Mouse (Mus musculus): ENCODE measurements at regions not wholly inside any gene's neighbourhood (a gene's known extent, or its start where the extent isn't known, plus 50 kb on each side); places are given as distances from the start of the nearest gene placed in this dataset.

- no peak overlapping the region for H3K4me2 ChIP-seq (ENCODE audit: low read depth, low read length)
- H3K9me3 ChIP-seq (ENCODE audit: control insufficient read depth, low read length) = no peaks in the 10 kb centered on the region
- no peak overlapping the region for H3K27ac ChIP-seq (ENCODE audit: low read length)
- H3K36me3 ChIP-seq (ENCODE audit: control insufficient read depth, insufficient read depth, low read length) = no peaks in the 10 kb centered on the region
- H3K27me3 ChIP-seq (replicated peaks; ENCODE audit: control insufficient read depth, insufficient read depth, low read length) = no peaks in the 10 kb centered on the region
- 80% methylated on average over 6 of the region's 6 CpGs for WGBS
- no peaks in the 10 kb centered on the region for H3K4me1 ChIP-seq (ENCODE audit: control insufficient read depth, insufficient read depth, low read length)
- H3K4me3 ChIP-seq (ENCODE audit: low read length) = no peak overlapping the region
- no peak for ATAC-seq
- no peak overlapping the region for H3K9ac ChIP-seq (ENCODE audit: low read depth, low read length)
These were observed 1382.9 kb upstream of the Tenm2 start for GRCm38 (mm10) chr11:38618707-38619106.

DNA sequence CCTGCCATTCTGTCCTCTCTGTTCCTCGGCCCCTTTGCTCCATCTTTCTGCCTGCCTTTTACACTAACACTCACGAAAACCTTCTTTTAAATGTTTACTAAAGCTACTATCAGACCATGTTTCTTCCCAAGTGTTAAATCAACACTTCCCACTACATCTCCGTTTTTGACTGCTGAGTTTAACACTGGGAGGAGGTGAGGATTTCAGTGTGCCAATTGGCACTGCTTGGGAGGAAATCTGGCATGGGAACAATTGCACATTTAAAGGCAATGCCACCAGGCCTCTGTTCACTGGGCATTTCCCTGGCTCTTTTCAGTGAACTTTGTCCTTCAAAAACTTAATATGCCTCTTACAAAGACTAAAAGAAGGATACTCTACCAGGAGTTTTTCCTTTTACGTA lies 1365.2 kb upstream of the Tenm2 start:
- no peak for ATAC-seq
- H3K4me3 ChIP-seq (ENCODE audit: low read length) = no peak overlapping the region
- H3K27me3 ChIP-seq (replicated peaks; ENCODE audit: control insufficient read depth, insufficient read depth, low read length) = no peaks in the 10 kb centered on the region
- H3K4me2 ChIP-seq (ENCODE audit: low read depth, low read length) = no peak overlapping the region
- WGBS = 44% methylated on average over 4 of the region's 4 CpGs
- H3K4me1 ChIP-seq (ENCODE audit: control insufficient read depth, insufficient read depth, low read length) = no peaks in the 10 kb centered on the region
- H3K9ac ChIP-seq (ENCODE audit: low read depth, low read length) = no peak overlapping the region
- H3K36me3 ChIP-seq (ENCODE audit: control insufficient read depth, insufficient read depth, low read length) = no peaks in the 10 kb centered on the region
- H3K9me3 ChIP-seq (ENCODE audit: control insufficient read depth, low read length) = no peaks in the 10 kb centered on the region
- H3K27ac ChIP-seq (ENCODE audit: low read length) = no peak overlapping the region

- Histone ChIP-seq H3K27ac (ENCODE audit: low read length) (no peak overlapping the region), H3K4me1 (ENCODE audit: control insufficient read depth, insufficient read depth, low read length) (no peaks in the 10 kb centered on the region), H3K4me2 (ENCODE audit: low read depth, low read length) (no peak overlapping the region), H3K4me3 (ENCODE audit: low read length) (no peak overlapping the region), H3K9ac (ENCODE audit: low read depth, low read length) (no peak overlapping the region), H3K27me3 (replicated peaks; ENCODE audit: control insufficient read depth, insufficient read depth, low read length) (no peaks in the 10 kb centered on the region), H3K9me3 (ENCODE audit: control insufficient read depth, low read length) (no peaks in the 10 kb centered on the region), H3K36me3 (ENCODE audit: control insufficient read depth, insufficient read depth, low read length) (no peaks in the 10 kb centered on the region)
- no peak for ATAC-seq
- WGBS = 79% methylated on average over 1 of the region's 1 CpGs
These were observed 1332.8 kb upstream of the Tenm2 start for GRCm38 (mm10) chr11:38568515-38568914.

DNA sequence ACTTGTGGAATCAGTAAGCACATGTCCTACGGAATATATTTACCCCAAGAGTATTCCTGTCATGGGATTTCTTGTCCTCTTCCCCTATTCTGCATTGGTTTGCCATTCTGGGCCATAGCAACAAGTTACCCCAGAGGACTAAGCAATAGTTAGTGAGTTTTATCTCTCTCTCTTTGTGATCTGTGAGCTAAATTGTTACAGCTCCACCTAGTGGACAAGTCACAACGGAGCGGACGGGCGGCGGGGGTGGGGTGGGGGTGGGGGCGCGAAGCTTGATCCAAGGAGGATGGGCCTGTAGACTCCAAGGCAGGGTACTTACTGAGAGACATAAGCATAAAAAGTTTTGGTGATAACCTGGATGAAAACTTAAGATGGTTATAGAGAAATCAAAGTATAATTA lies 1308.1 kb upstream of the Tenm2 start:
- H3K36me3 ChIP-seq (ENCODE audit: control insufficient read depth, insufficient read depth, low read length) = no peaks in the 10 kb centered on the region
- no peaks in the 10 kb centered on the region for H3K9me3 ChIP-seq (ENCODE audit: control insufficient read depth, low read length)
- no peak overlapping the region for H3K4me2 ChIP-seq (ENCODE audit: low read depth, low read length)
- no peaks in the 10 kb centered on the region for H3K27me3 ChIP-seq (replicated peaks; ENCODE audit: control insufficient read depth, insufficient read depth, low read length)
- WGBS = 8% methylated on average over 8 of the region's 8 CpGs
- ATAC-seq = 0 out of 2 replicates have a peak, but pooled peaks have one; percentile 38
- no peak overlapping the region for H3K27ac ChIP-seq (ENCODE audit: low read length)
- H3K4me1 ChIP-seq (ENCODE audit: control insufficient read depth, insufficient read depth, low read length) = no peaks in the 10 kb centered on the region
- no peak overlapping the region for H3K4me3 ChIP-seq (ENCODE audit: low read length)
- H3K9ac ChIP-seq (ENCODE audit: low read depth, low read length) = no peak overlapping the region

- no peak overlapping the region for H3K4me2 ChIP-seq (ENCODE audit: low read depth, low read length)
- 67% methylated on average over 2 of the region's 2 CpGs for WGBS
- H3K36me3 ChIP-seq (ENCODE audit: control insufficient read depth, insufficient read depth, low read length) = no peaks in the 10 kb centered on the region
- no peaks in the 10 kb centered on the region for H3K9me3 ChIP-seq (ENCODE audit: control insufficient read depth, low read length)
- H3K27me3 ChIP-seq (replicated peaks; ENCODE audit: control insufficient read depth, insufficient read depth, low read length) = no peaks in the 10 kb centered on the region
- no peak overlapping the region for H3K4me3 ChIP-seq (ENCODE audit: low read length)
- no peak for ATAC-seq
- no peaks in the 10 kb centered on the region for H3K4me1 ChIP-seq (ENCODE audit: control insufficient read depth, insufficient read depth, low read length)
- H3K9ac ChIP-seq (ENCODE audit: low read depth, low read length) = no peak overlapping the region
- H3K27ac ChIP-seq (ENCODE audit: low read length) = no peak overlapping the region
These were observed 1304.3 kb upstream of the Tenm2 start for GRCm38 (mm10) chr11:38540097-38540496.

- H3K4me2 ChIP-seq (ENCODE audit: low read depth, low read length) = no peak overlapping the region
These were observed 1296.5 kb upstream of the Tenm2 start for GRCm38 (mm10) chr11:38532282-38532681.

DNA sequence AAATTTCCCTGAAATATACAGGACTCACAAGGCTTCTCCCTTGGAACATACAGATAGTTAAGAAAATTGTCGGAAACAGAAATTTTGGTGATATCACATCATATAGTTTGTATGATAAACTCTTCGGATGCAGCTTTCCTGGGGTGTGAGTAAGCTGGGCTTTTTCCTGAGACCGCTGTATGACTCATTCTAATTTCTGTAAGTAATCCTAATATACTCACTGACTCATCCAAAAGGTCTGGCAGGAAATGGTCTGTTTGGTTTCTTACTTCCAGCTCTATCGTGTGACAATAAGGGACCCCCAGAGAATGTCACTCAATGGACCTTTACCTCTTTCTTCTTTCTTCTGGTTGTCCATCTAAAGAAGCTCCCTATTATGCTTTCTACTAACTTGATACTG lies 1273.9 kb upstream of the Tenm2 start:
- no peaks in the 10 kb centered on the region for H3K36me3 ChIP-seq (ENCODE audit: control insufficient read depth, insufficient read depth, low read length)
- ATAC-seq = no peak
- H3K27ac ChIP-seq (ENCODE audit: low read length) = no peak overlapping the region
- no peak overlapping the region for H3K4me2 ChIP-seq (ENCODE audit: low read depth, low read length)
- H3K9ac ChIP-seq (ENCODE audit: low read depth, low read length) = no peak overlapping the region
- H3K4me3 ChIP-seq (ENCODE audit: low read length) = no peak overlapping the region
- H3K9me3 ChIP-seq (ENCODE audit: control insufficient read depth, low read length) = no peaks in the 10 kb centered on the region
- H3K4me1 ChIP-seq (ENCODE audit: control insufficient read depth, insufficient read depth, low read length) = no peaks in the 10 kb centered on the region
- no peaks in the 10 kb centered on the region for H3K27me3 ChIP-seq (replicated peaks; ENCODE audit: control insufficient read depth, insufficient read depth, low read length)
- WGBS = 79% methylated on average over 4 of the region's 4 CpGs

More at GRCm38 (mm10) chr11:38532282-38532681, 1296.5 kb upstream of the Tenm2 start:
- 90% methylated on average over 2 of the region's 2 CpGs for whole genome bisulfite sequencing
- Histone ChIP-seq H3K36me3 (ENCODE audit: control insufficient read depth, insufficient read depth, low read length) (no peaks in the 10 kb centered on the region), H3K27me3 (replicated peaks; ENCODE audit: control insufficient read depth, insufficient read depth, low read length) (no peaks in the 10 kb centered on the region), H3K4me3 (ENCODE audit: low read length) (no peak overlapping the region), H3K4me1 (ENCODE audit: control insufficient read depth, insufficient read depth, low read length) (no peaks in the 10 kb centered on the region), H3K9ac (ENCODE audit: low read depth, low read length) (no peak overlapping the region), H3K9me3 (ENCODE audit: control insufficient read depth, low read length) (no peaks in the 10 kb centered on the region), H3K27ac (ENCODE audit: low read length) (no peak overlapping the region)
- ATAC-seq = no peak

DNA sequence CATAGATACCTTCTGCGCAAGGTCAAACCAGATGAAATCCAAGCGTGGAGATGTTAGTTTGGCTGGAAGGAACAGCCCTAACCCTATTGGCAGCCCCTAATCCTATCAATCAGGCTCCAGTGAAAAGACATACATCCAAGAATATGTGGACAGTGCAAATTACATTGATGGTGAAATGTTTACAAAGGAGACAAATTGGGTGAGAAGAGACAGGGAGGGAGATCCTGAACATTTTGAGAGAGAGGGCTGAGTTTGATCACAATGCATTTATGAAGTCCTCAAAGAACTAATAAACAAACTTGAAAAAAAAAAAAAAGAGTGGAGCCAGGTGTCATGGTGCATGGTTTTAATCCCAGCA lies 1228.5 kb upstream of the Tenm2 start:
- H3K9me3 ChIP-seq (ENCODE audit: control insufficient read depth, low read length) = no peaks in the 10 kb centered on the region
- no peak overlapping the region for H3K27ac ChIP-seq (ENCODE audit: low read length)
- ATAC-seq = peak; percentile 40
- H3K27me3 ChIP-seq (replicated peaks; ENCODE audit: control insufficient read depth, insufficient read depth, low read length) = no peaks in the 10 kb centered on the region
- no peak overlapping the region for H3K4me2 ChIP-seq (ENCODE audit: low read depth, low read length)
- H3K9ac ChIP-seq (ENCODE audit: low read depth, low read length) = no peak overlapping the region
- H3K4me1 ChIP-seq (ENCODE audit: control insufficient read depth, insufficient read depth, low read length) = 0 out of 2 replicates have a peak, but pooled peaks cover 4% of the 10 kb centered on the region
- H3K4me3 ChIP-seq (ENCODE audit: low read length) = no peak overlapping the region
- no peaks in the 10 kb centered on the region for H3K36me3 ChIP-seq (ENCODE audit: control insufficient read depth, insufficient read depth, low read length)
- 81% methylated on average over 2 of the region's 2 CpGs for WGBS

GRCm38 (mm10) chr11:38463568-38464238 lies 1227.9 kb upstream of the Tenm2 start:
- Histone ChIP-seq H3K4me2 (ENCODE audit: low read depth, low read length) (no peak overlapping the region), H3K4me1 (ENCODE audit: control insufficient read depth, insufficient read depth, low read length) (0 out of 2 replicates have a peak, but pooled peaks cover 4% of the 10 kb centered on the region), H3K4me3 (ENCODE audit: low read length) (no peak overlapping the region), H3K9me3 (ENCODE audit: control insufficient read depth, low read length) (no peaks in the 10 kb centered on the region), H3K9ac (ENCODE audit: low read depth, low read length) (no peak overlapping the region), H3K27me3 (replicated peaks; ENCODE audit: control insufficient read depth, insufficient read depth, low read length) (no peaks in the 10 kb centered on the region), H3K27ac (ENCODE audit: low read length) (no peak overlapping the region), H3K36me3 (ENCODE audit: control insufficient read depth, insufficient read depth, low read length) (no peaks in the 10 kb centered on the region)
- WGBS = 22% methylated on average over 4 of the region's 4 CpGs
- peak; percentile 93 for ATAC-seq

- WGBS = 80% methylated on average over 5 of the region's 5 CpGs
- no peaks in the 10 kb centered on the region for H3K9me3 ChIP-seq (ENCODE audit: control insufficient read depth, low read length)
- no peak overlapping the region for H3K27ac ChIP-seq (ENCODE audit: low read length)
- no peaks in the 10 kb centered on the region for H3K36me3 ChIP-seq (ENCODE audit: control insufficient read depth, insufficient read depth, low read length)
- no peaks in the 10 kb centered on the region for H3K27me3 ChIP-seq (replicated peaks; ENCODE audit: control insufficient read depth, insufficient read depth, low read length)
- no peak overlapping the region for H3K9ac ChIP-seq (ENCODE audit: low read depth, low read length)
- no peak for ATAC-seq
- H3K4me2 ChIP-seq (ENCODE audit: low read depth, low read length) = no peak overlapping the region
- H3K4me1 ChIP-seq (ENCODE audit: control insufficient read depth, insufficient read depth, low read length) = no peaks in the 10 kb centered on the region
- H3K4me3 ChIP-seq (ENCODE audit: low read length) = no peak overlapping the region
These were observed 1207.5 kb upstream of the Tenm2 start for GRCm38 (mm10) chr11:38443291-38443690.
